In genomic region chr2:149861002-149861401, GRCm38 (mm10) we compare ENCODE assay signal across 17 mouse cellular contexts. TPM values are rescaled to one million over a fixed set of nuclear protein-coding genes. Genes with fewer than 3 reads are reported as not detected.
"Had no signal": no experiment of that assay in that cellular context is flagged by ENCODE, and none has a peak within 500 bp of the region (broad histone marks: within the 10 kb centered on the region; RNA-seq: fewer than 3 reads in every experiment).

No protein-coding gene starts in this region.

- ATAC-seq: intestine, embryonic 16.5 days; liver, embryonic 12.5 days; midbrain, embryonic 13.5 days; midbrain, embryonic 16.5 days had no signal

- DNase-seq: kidney, adult 18-20 months; kidney, adult 9 months; kidney, postnatal 14 days; kidney, postnatal 4 days; liver; lung, adult 18-20 months; lung, postnatal 10 days; lung, postnatal 36 days; retina, postnatal 1 day; right cerebral cortex, postnatal 4 days; thymus, postnatal 36 days had no signal

RNA-seq across cellular contexts. Expression of gene C530025M09Rik, which starts 30.0 kb away (rescaled TPM):
- total RNA-seq: monocyte, adult 5-6 weeks; neutrophil, adult 5-6 weeks had no signal

RNA-seq across cellular contexts. Expression of gene Syndig1, which starts 32.0 kb away (rescaled TPM):
- total RNA-seq: monocyte, adult 5-6 weeks; neutrophil, adult 5-6 weeks had no signal
